ENCODE assay signal across 8 mouse cellular contexts in the genomic region with DNA sequence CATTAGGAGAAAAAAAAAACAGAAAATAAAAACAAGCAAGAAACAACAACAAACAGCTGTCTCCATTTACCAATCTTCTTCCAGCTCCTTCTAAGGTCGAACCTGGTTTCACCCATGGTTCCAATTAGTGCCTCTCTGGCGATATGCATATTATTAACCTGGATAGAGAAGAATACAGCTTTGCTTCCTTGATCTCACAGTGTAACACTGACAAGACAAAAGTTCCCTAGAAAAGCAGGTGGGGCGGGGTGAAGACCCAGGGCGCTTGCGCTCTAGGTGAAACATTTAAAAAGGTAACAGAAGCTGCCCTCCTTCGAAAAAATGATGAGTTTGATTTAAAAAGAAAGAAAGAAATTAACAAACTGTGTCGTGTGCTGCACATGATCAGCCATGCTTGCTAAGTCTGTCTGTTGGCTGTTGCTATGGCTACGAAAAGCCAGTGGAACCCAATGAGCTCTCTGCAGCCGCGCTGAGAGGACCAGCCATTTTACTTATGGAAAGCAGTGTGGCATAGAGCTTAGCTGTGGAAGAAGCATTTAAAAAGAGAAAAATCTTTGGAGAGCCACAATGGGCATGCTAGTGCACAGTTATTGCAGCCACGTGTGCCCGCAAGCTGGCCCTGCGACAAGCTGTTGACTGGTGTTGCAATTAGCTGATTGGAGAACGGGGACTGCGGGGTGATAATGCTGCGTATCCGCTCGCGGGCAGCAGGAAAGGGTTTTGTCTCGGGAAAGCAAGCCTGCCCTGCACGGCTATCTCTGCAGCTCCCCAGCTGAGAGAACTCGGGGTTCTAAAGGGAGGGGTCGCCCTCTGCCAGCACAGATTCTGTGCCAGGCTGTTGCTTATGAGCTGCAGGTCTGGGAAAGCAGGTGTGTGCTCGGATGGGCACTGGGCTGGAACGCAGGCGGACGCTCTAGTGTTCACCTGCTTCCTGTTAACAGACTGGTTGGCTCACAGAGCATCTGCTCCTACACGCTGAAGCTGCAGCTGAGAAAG.
A peak's percentile ranks its signal among the peaks of the same experiment; 100 is the strongest.
DNase-seq lines count a peak whose midpoint lies in the region; ATAC-seq lines count a peak whose summit lies in the region.

No protein-coding gene starts in this region.

- ATAC-seq in embryonic facial prominence, embryonic 12.5 days (ENCODE audit: insufficient number of reproducible peaks, insufficient read depth, low FRiP score, low TSS enrichment): peak; percentile 94
- ATAC-seq in heart, embryonic 16.5 days (replicated peaks; ENCODE audit: extremely low read depth, insufficient read depth, low FRiP score): peak; percentile 88
- peak; percentile 69 for ATAC-seq in liver, embryonic 13.5 days (ENCODE audit: low read depth)
- peak; percentile 96 for ATAC-seq in neural tube, embryonic 14.5 days (ENCODE audit: low read depth)

- peak; percentile 11 for DNase-seq in thymus, postnatal 4 days
- DNase-seq in thymus, postnatal 36 days: no peak
- DNase-seq in kidney, postnatal 36 days: peak; percentile 65 to 77
- no peak for DNase-seq in liver, embryonic 13.5 days
- DNase-seq in urinary bladder, postnatal 14 days (ENCODE audit: low spot score): peak; percentile 52

- no peaks in the 10 kb centered on the region for H3K36me3 ChIP-seq in embryonic facial prominence, embryonic 12.5 days
- H3K36me3 ChIP-seq in heart, embryonic 16.5 days (ENCODE audit: control insufficient read depth, insufficient read depth): no peaks in the 10 kb centered on the region
- no peaks in the 10 kb centered on the region for H3K36me3 ChIP-seq in liver, embryonic 13.5 days
- no peaks in the 10 kb centered on the region for H3K36me3 ChIP-seq in neural tube, embryonic 14.5 days (ENCODE audit: control insufficient read depth, insufficient read depth, low read length)

- peak overlapping the region; percentile 69 for H3K27ac ChIP-seq in embryonic facial prominence, embryonic 12.5 days
- peak overlapping the region; percentile 97 for H3K27ac ChIP-seq in heart, embryonic 16.5 days (ENCODE audit: low read length)
- no peak overlapping the region; the same call in 1 of the 2 replicates for H3K27ac ChIP-seq in liver, embryonic 13.5 days
- H3K27ac ChIP-seq in neural tube, embryonic 14.5 days (ENCODE audit: low read depth, low read length): peak overlapping the region; percentile 95

- H3K9ac ChIP-seq in embryonic facial prominence, embryonic 12.5 days: peak overlapping the region; percentile 60
- peak overlapping the region; percentile 89 for H3K9ac ChIP-seq in heart, embryonic 16.5 days (ENCODE audit: low read length)
- H3K9ac ChIP-seq in liver, embryonic 13.5 days: peak overlapping the region; percentile 41; the same call in 1 of the 2 replicates
- peak overlapping the region; percentile 74 for H3K9ac ChIP-seq in neural tube, embryonic 14.5 days (replicated peaks; ENCODE audit: low read depth, low read length)

- WGBS in embryonic facial prominence, embryonic 12.5 days: 1% methylated on average over 28 of the region's 28 CpGs
- 2% methylated on average over 28 of the region's 28 CpGs for WGBS in heart, embryonic 16.5 days
- 2% methylated on average over 28 of the region's 28 CpGs for WGBS in liver, embryonic 13.5 days (ENCODE audit: insufficient replicate concordance)
- 1% methylated on average over 28 of the region's 28 CpGs for WGBS in neural tube, embryonic 14.5 days

- peak overlapping the region; percentile 58 for H3K4me3 ChIP-seq in embryonic facial prominence, embryonic 12.5 days
- H3K4me3 ChIP-seq in heart, embryonic 16.5 days (ENCODE audit: low read length): peak overlapping the region; percentile 83
- H3K4me3 ChIP-seq in liver, embryonic 13.5 days (replicated peaks): peak overlapping the region; percentile 53
- peak overlapping the region; percentile 62 for H3K4me3 ChIP-seq in neural tube, embryonic 14.5 days (ENCODE audit: low read depth, low read length)

- H3K9me3 ChIP-seq in embryonic facial prominence, embryonic 12.5 days: no peaks in the 10 kb centered on the region
- no peaks in the 10 kb centered on the region for H3K9me3 ChIP-seq in heart, embryonic 16.5 days (replicated peaks; ENCODE audit: control insufficient read depth, low read length)
- H3K9me3 ChIP-seq in liver, embryonic 13.5 days (replicated peaks): no peaks in the 10 kb centered on the region
- no peaks in the 10 kb centered on the region for H3K9me3 ChIP-seq in neural tube, embryonic 14.5 days (ENCODE audit: control insufficient read depth, low read length)

- H3K27me3 ChIP-seq in embryonic facial prominence, embryonic 12.5 days: no peaks in the 10 kb centered on the region
- no peaks in the 10 kb centered on the region for H3K27me3 ChIP-seq in heart, embryonic 16.5 days (ENCODE audit: control insufficient read depth, insufficient read depth, low read length)
- H3K27me3 ChIP-seq in liver, embryonic 13.5 days: no peaks in the 10 kb centered on the region
- H3K27me3 ChIP-seq in neural tube, embryonic 14.5 days (ENCODE audit: control insufficient read depth, insufficient read depth, low read length): no peaks in the 10 kb centered on the region

- H3K4me1 ChIP-seq in embryonic facial prominence, embryonic 12.5 days: 0 out of 2 replicates have a peak, but pooled peaks cover 3% of the 10 kb centered on the region
- H3K4me1 ChIP-seq in heart, embryonic 16.5 days (ENCODE audit: control insufficient read depth, insufficient read depth, low read length): peaks cover 2% of the 10 kb centered on the region; the same call in 1 of the 2 replicates
- H3K4me1 ChIP-seq in liver, embryonic 13.5 days (replicated peaks): no peaks in the 10 kb centered on the region
- H3K4me1 ChIP-seq in neural tube, embryonic 14.5 days (ENCODE audit: control insufficient read depth, insufficient read depth, low read length): peaks cover 12% of the 10 kb centered on the region

- peak overlapping the region; percentile 81 for H3K4me2 ChIP-seq in embryonic facial prominence, embryonic 12.5 days (replicated peaks)
- H3K4me2 ChIP-seq in heart, embryonic 16.5 days (ENCODE audit: low read depth, low read length): peak overlapping the region; percentile 80
- H3K4me2 ChIP-seq in liver, embryonic 13.5 days: peak overlapping the region; percentile 57
- H3K4me2 ChIP-seq in neural tube, embryonic 14.5 days (ENCODE audit: low read depth, low read length): peak overlapping the region; percentile 83

Comparison
In these comparisons a context has a peak if more than half of its experiments do, and no peak if none do; other contexts are left out.
1. DNase-seq: peak in thymus, postnatal 4 days (single experiment), kidney, postnatal 36 days (2 of 2) and urinary bladder, postnatal 14 days (single experiment); none in thymus, postnatal 36 days (0 of 2) and liver, embryonic 13.5 days (single experiment).
2. Peak in every context shown above with its lines, with median percentiles within 50 percentile points of each other: ATAC-seq, H3K4me2 ChIP-seq, H3K4me3 ChIP-seq and H3K9ac ChIP-seq.